Mouse (Mus musculus) hematopoietic stem cell, adult 5-6 weeks (primary cell): ENCODE data around the gene Tmigd1. TPM values are rescaled to one million over a fixed set of nuclear protein-coding genes. Genes with fewer than 3 reads are reported as not detected.
"Not testable (repeated sequence)": the region's sequence is repeated elsewhere in the genome, so short reads cannot be mapped to it uniquely, and the experiment has no call there.

Experiments used
- ATAC-seq, 2 experiments: fragments of 125-278 bp in 1 of 2; replicated peaks in 1 of 2; 2 replicates each; pipeline ENCODE4 v1.8.0; 2016 to 2017; ENCODE audit warnings: inconsistent platforms in 2 of 2, mild to moderate bottlenecking in 2 of 2, moderate number of reproducible peaks in 2 of 2, low read depth in 1 of 2, moderate TSS enrichment in 1 of 2; ENCODE audit not compliant: low FRiP score in 2 of 2, poor library complexity in 2 of 2, severe bottlenecking in 2 of 2, insufficient read depth in 1 of 2, low TSS enrichment in 1 of 2
- total RNA-seq: library from RNA; stranded (forward); fragments of 172-1452, 232-1000 nt; gene quantifications from 2 replicates; pipeline ENCODE4 v1.2.3, GENCODE M21; 2017

Tmigd1 gene
- total RNA-seq, 1 experiment from 2014 or later = not detected

DNA sequence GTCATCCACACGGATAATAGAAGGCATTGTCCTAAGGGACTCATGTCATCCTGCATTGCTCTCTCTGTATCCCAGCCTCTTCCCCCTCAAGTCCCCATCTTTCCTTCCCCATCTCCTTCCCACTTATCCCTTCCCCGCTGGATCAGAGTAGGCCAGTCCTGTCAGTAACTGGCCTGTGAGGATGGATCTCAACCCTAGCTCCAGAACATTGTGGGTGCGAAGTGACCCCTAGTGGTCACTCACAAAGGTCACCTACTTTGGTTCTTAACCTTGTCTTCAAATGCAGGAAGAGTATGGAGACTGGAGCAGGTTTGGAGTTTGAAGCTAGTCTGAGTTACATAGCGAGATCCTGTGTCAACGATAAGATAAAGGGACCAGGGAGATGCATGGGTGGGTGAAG is 7.7 kb upstream of the Tmigd1 start:
- peak; percentile 28 to 37; a peak in 2 of 4 replicates for ATAC-seq

DNA sequence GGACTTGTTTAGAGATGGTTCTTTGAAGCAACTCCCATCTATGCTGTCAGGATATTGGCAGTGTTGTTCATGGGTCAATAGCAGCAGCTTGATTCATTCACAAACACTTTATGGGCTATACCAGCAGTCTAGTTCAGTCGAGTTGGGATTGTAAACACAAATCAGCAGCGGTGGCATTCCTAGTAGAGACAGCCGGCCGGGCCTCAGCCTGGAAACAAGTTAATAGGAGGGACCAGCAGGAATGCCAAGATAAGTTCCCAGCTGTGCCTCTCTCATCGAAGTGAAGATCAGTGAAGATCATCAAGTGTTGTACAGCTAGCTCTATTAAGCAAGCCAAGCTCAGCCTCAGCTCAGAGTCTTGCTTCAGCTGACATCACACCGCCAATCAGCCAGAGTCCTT is 5.6 kb upstream of the Tmigd1 start:
- ATAC-seq = no peak

DNA sequence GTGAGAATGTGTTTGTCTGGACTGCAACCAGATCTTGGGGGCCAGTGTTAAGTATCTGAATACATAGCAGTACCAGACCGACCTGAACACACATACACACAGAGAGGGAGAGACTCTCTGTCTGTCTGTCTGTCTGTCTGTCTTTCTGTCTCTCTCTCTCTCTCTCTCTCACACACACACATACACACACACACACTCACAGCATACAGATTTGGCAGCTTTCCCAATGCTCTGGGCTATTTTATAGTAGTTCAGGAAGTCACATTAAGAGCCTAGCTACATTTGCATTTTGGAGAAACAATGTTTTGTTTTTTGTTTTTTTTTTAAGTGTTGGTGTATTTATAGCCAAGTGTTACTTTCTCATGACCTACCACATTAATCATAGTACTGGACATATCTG is 4.8 kb upstream of the Tmigd1 start:
- no peak for ATAC-seq

- ATAC-seq = no peak
Measured at GRCm38 (mm10) chr11:76897871-76898270, 4.1 kb upstream of the Tmigd1 start.

DNA sequence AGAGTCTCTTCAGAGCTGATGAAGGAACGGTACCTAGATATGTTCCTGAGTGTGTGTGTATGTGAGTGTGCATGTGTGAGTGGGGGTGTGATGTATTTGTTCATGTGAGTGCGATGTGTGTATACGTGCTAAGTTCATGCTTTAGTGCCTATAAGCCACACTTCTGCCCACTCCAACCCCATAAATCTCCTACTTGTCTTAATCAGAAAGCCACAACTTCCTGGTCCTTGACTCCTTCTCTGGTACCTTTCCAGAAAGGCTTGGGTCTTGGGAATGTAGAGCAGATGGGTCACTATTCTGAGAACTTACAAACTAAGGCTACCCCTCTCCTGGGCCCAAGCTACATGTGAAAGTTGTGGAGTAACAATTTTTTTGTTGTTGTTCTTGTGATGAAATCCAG is 3.2 kb upstream of the Tmigd1 start:
- ATAC-seq = peak; percentile 20 to 54; a peak in 3 of 4 replicates

- peak in 1 of 2 experiments; percentile 19; a peak in 1 of 4 replicates for ATAC-seq
Measured at GRCm38 (mm10) chr11:76899758-76900738, 1.9 kb upstream of the Tmigd1 start.

- no peak for ATAC-seq
Measured at GRCm38 (mm10) chr11:76904340-76904739, 2.4 kb downstream of the Tmigd1 start.

- ATAC-seq = no peak
Measured at GRCm38 (mm10) chr11:76908651-76909050, 6.7 kb downstream of the Tmigd1 start.

GRCm38 (mm10) chr11:76911325-76912054 is 9.5 kb downstream of the Tmigd1 start:
- no peak for ATAC-seq

- ATAC-seq = no peak
Measured at GRCm38 (mm10) chr11:76912055-76912395, 10.1 kb downstream of the Tmigd1 start.

DNA sequence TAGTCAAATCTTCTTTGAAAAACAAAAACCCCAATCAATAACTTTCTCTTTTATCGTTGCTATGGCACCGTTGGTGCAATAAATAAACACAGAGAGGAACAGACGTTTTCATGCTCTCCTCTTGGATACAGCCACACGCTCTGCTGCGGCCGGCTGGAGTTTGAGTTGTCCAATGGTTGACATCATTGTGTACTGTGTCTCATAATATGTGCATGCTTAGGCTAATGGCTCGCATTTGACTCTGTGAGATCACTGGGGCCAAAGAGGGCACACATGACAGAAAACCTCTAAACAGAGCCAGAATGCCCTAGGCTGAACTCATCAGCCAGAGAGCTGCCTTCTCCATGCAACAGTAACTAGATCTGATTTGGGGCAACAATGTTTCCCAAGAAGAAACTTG is 12.4 kb downstream of the Tmigd1 start:
- ATAC-seq = no peak

DNA sequence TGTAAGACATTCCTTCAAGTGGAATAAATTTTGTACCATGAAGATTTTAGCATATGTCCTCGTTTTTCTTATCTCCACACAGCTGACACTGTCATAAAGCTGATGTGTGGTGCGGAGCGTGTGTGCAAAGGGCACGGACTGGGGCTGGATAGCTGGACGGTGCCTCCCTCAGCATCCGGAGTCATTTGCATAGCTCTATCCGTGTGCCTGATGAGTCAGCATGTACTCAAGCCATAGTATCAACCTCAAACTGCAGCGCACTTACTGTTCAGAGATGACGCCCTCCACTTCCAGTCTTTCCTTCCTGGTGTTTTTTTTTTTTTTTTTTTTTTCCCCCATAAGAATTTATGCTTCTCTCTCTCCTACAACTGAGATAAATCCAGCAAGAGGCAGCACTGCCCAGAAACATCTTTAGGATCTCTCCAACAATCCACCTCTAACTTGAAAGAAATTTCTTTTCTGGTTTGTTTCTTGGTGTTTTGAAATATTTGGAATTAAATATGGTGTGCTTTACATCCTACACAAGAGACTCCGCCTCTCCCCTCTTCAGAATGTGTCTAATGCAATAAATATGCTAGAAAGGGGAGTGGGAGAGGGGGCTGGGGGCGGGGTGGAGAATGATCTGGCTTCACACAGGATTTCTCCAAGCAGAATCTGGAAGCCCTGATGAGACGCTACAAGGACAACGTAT is 14.7 kb downstream of the Tmigd1 start:
- ATAC-seq = peak; percentile 78 to 82

DNA sequence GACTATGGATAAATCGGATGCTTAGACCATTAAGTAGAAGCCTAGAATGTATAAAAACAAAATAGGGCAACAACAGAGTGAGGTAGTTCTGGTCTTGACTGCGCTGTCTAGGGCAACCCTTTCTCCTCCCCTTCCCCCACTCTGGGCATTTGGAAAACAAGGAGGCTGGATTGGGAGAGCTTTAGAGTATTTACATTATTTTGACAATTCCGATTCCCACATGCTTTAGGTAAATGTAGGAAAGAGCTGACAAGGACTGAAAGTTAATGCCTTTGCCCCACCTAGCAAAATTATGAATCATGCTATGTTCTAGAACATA is 15.2 kb downstream of the Tmigd1 start:
- ATAC-seq = no peak

- ATAC-seq = no peak
Measured at GRCm38 (mm10) chr11:76920607-76921006, 18.6 kb downstream of the Tmigd1 start.

DNA sequence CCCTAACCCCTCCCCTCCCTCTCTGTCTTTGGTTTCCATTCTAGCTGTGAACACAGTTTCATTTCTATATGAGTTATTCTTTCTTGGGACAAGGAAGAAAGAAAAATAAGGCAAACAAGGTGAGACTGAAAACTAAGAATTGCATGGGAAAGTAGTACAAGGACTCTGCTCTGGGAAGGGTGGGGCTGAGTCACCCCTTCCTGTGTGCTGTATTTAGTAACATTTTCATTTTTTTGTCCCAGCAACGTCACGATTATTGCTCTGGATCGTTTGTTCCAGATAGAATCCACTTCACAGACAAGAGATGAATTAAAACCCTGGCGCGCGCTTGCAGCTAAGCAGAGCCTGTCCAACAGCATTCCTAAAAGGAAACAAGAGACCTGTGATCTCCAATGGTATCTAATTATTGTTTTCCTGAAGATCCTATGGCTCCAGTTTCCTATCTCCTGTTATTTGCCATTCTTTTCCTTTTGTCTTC is 22.8 kb downstream of the Tmigd1 start, which contains the start of gene Blmh:
Gene Blmh (plus strand): TSS at position 51 of the 478 bp plus-strand sequence.
- no peak for ATAC-seq

DNA sequence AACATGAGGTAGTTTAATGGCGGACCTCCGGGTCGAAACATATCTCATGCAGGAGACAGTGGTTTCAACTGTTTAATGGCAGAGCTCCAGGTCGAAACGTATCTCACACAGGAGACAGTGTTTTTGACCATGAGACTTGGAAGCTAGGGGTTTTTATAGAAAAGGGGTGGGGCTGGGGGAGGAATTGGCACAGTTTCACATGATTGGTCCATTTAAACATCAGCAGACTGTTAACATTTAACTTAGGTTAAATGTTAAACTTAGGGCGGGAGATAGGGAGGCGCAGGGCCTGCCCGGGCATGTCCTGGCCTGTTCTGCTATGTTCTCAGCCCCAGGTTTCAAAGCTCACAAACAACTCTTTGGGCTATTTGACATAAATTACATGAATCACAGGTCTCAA is 26.6 kb downstream of the Tmigd1 start:
- not testable (repeated sequence) for ATAC-seq

- ATAC-seq = no peak
Measured at GRCm38 (mm10) chr11:76933209-76933608, 31.2 kb downstream of the Tmigd1 start.

DNA sequence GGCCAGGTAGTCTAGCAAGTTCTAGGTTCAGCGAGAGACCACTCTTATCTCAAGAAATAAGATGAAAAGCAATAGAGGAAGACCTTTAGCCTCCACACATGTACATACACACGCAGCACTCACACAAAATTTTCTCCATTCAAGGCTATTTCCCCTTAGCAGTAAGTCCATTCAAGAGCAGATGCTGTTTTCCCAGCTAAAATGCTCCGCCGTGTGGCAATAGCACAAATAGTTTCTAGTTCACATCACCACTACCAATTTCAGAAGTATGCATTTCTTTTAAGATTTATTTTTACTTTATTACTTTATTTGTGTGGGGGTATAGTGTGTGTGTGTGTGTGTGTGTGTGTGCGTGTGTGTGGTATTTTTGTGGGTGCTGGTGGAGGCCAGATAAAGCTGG is 34.6 kb downstream of the Tmigd1 start:
- ATAC-seq = no peak
